Mouse (Mus musculus) embryonic fibroblast, embryonic 13.5 days (primary cell): ENCODE data around the gene AW011738.

Source experiments
- CTCF ChIP-seq: IDR thresholded peaks from 2 replicates; pipeline ENCODE4 v1.5.1; 2011; ENCODE audit warnings: mild to moderate bottlenecking, control low read depth, low read length, moderate library complexity, borderline replicate concordance; ENCODE audit not compliant: insufficient read depth
- POLR2A ChIP-seq: IDR thresholded peaks from 2 replicates; pipeline ENCODE4 v1.6.1; 2011; ENCODE audit warnings: low read depth, mild to moderate bottlenecking, control low read depth, low read length, moderate library complexity

- TF ChIP-seq CTCF (no peak), POLR2A (no peak)
Measured at GRCm38 (mm10) chr4:156183747-156184146, 19.4 kb upstream of the AW011738 start.
